Mouse (Mus musculus) lung, postnatal 25 days (tissue): ENCODE results near the gene Atox1.
A peak's percentile ranks its signal among the peaks of the same experiment; 100 is the strongest.
"Not testable (repeated sequence)": the region's sequence is repeated elsewhere in the genome, so short reads cannot be mapped to it uniquely, and the experiment has no call there.

Source experiments
- DNase-seq: peaks from one replicate; pipeline ENCODE4 v3.0.0; 2022; ENCODE audit warnings: low spot score

Gene Atox1

DNA sequence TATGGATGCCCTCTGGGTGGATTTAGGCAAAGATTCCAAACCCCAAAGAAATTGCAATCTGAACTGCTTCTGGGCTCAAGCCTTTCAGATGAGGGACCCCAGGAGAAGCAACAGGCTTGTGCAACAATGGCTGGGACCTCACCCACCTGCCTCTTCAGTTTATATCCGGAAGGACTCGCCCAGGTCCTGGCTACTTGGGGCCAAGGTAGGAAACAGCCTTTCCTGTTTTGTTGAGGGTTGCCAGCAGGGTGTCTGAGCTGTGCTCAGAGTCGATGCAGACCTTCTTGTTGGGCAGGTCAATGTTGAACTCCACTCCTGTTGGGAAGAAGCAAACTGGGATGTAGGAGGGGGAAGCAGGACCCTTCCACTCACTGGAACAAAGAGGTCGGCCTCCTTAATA lies 10.7 kb downstream of the Atox1 start:
- no peak for DNase-seq

DNA sequence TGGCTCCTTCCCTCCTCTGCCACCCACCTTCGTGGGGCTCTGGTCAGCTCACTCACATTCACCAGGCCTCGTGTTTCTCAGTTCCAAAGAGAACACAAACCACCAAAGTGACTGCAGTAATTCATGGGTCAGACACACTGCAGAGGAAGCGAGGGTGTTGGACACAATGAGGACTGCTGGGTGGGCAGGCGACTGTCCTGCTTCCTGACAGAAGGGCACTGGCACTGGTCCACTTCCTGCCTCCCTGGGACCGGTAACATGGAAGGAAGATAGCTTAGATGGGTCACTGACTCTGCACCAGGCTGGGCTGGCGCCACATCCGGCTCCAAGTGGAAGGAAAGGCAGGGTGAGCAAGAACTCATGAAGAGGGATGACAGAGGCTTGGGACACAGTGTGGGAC lies 11.5 kb downstream of the Atox1 start:
- DNase-seq: peak; percentile 46

DNA sequence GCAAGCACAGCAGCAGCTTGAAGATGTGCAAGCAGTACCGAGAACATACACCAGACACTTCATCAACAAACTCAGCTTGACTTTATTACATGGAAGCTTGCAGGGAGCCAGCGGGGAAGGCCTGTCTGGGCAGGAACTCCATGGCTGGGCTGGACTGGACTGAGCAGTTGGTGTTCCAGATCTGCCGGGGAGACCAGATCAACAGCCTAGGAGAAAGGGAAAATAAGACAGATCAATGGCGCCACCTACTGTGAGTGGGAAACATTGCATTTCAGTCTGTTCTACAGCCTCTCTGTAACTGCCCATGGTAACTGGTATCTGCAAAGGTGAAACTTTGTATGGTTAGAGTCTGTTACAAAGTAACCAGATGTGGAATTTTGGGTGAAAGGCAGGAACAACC lies 14.5 kb downstream of the Atox1 start:
- DNase-seq: peak; percentile 89

DNA sequence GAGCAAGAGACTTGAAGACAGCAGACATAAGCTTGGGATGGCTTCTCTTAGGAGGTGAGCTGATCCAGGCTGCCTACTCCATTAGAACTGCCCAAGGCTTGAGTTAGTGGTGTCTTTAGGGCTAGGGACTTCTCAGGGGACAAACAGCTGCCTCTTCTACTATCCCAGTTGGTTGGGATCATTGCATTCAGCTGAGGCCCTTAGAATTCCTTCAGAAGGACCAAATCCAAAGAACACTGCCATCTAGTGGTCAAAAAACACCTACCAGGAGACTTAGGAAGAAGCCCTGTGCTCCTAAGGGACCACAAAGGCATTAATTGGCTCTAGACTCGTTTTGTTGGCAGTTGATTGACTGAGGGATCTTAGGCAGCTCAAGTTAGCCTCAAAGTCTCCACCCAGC lies 16.3 kb downstream of the Atox1 start:
- DNase-seq: peak; percentile 81

DNA sequence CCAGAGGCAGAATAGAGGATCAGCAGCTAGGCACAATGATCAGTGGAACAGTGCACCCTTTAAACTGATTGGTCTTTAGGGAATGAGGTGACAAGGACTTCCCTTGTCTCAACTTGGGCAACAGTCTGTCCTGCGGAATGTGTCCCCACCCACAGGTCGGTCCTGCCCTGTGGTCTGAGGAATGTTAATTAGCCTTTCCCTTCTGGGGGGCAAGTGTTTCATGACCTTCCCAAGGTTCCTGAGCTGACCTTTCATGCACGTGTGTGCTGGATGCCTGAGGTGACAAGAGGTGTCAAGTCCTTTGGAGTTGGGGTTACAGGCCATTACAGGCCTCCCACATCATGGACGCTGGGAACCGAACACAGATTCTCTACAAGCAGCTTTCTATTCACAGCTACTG lies 21.3 kb downstream of the Atox1 start:
- no peak for DNase-seq

DNA sequence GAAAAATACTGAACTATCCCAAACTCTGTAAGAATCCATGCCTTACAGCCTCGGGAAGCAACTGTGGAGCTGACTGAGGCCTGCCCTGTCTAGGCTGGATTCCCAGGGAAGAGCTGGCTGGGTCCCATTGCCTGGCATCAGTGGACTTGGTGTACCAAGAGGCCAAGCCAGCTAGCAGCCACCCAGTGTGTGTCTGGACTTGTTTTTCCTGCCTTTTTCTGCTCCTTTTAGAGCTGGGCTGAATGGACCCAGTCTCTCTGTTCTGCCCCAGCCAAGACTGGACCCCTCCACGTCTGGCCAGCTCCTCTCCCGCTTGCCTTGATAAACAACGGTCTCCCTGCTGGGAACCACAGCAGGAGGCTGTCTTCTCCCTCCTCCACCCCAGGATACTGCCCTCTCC lies 23.0 kb downstream of the Atox1 start:
- no peak for DNase-seq

DNA sequence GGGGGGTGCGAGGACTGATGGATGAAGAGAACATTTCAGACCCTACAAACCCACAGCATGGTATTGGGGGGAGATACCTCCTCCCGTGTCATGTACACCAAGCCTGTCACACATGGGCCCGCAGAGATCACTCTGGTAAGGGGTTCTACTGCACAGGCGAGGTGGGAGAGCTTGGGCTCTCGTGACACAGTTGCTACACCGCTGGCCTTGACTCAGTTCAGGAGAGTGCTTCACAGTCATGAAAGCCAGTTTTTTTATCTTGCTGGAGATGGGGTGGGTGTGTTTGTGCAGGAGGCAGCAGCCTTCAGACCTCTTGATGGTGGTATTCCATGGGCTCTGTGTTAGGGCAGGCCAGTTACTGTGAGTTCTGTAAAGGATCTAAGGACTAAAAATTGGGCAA lies 24.9 kb downstream of the Atox1 start:
- no peak for DNase-seq

DNA sequence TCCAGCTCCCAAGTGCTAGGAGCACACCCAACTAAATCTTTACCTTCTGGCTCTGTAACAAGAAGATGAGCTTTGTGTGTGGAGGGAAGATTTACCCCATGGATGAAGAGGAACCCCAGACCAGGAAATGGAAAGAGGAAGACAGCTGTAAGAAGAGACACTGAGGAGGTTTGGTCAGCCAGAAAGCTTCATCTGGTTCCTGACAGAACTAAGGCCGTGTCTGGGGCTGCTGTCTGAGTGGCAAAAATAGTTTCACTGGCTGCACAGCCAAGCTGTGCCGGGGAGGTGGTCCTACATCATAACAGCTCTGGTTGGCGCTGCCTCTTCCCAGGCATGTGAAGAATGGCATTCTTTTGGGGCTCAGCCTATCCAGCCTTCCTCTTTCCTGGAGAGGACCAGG lies 28.1 kb downstream of the Atox1 start:
- no peak for DNase-seq

DNA sequence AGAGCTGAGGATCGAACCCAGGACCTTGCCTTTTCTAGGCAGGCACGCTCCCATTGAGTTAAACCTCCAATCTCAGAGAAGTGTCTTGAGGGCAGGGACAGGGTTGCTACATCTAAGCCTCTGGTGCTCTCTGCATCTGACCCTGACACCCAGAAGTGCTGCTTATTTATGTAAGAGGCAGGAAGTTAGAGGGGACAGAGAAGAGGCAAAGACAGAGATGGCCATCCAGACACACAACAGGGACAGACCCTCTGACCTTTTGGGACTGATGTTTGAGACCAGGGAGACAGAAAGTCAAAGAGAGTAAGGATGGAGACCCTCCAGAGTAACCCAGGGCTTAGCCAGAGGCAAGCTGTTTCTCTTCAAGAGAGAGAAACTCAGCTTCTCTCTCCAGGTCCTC lies 31.1 kb downstream of the Atox1 start:
- no peak for DNase-seq

DNA sequence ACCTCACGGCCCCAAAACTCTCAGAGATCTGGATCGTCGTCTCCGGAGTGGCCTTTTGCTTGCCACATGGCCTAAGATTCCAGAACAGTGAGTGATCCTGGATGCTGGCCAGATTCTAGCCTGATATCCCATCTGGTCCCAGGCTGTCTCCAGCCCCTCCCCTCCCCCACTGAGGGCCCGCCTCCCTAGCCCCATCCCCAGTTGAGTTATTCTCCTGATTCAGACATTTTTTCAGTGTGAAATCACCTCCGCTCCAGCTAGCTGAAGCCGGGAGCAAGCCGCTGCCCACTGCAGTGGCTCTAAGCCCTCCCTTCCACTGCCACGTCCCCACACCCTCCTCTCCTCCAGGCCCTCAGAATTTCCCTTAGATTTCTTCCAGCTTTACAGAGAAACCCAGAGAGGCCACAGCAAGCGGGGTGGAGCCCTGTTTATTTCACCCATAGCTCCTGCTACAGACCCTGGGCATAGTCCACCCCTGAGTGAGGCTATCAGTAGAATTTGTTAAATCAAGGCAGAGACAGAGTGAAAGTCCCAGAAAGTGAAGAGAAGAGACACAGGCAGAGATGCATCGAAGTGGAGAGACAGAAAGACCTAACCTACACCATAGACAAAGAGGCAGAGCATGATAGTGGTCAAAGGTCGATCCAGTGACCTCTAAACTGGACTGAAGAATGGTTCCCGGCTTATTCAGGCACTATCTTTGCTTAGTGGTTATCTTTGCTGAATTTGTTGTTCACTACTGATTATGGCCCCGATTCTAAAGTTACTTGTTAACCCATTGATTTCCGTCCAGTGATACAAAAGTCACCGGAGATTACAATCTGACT lies 32.6 kb downstream of the Atox1 start:
- DNase-seq: peak; percentile 81

DNA sequence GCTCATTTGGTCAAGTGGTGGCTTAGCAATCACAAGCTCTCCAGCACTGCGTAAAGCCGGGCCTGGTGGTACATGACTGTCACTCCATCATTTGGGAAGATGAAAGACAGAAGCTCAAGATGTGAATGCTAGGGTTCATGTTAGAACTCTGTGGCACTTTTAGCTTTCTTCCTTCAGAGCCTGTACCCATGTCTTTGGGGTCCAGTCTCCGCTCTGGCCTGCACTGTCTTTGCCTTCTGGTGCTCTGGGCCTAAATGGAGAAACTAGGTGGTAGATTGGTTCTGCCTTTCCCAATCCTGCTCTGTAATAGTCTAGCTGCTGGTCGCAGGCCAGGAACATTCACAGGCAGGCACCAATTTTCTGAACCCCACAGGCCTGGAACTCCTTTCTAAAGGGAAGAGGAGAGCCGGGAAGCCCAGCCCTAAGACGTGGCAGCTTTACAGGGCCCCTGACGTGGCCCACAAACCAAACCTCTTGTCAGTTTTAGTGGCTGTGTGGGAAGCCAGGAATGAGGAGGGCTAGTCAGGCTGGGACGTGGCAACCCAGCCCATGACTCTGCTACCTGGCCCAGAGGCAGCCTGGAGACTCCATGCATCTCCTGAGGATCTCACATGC lies 36.2 kb downstream of the Atox1 start:
- no peak for DNase-seq

DNA sequence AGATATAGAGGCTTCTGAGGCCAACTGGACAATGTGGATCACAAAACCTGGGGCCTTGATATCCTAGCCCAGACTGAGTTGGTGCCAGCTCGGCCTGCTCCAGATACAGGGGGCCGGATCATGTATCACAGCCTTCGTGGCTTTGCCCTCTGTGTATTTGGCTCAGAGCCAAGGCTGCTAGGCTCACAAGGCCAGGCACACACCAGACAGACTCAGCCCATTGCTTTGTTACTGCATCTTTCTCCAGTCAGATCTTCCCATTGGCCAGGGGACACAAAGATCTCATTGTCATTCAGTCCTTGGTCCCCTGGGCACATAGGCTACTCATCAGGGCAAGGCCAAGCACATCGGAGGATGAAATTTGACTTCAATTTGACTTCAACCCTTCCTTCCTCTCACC lies 37.3 kb downstream of the Atox1 start:
- no peak for DNase-seq

DNA sequence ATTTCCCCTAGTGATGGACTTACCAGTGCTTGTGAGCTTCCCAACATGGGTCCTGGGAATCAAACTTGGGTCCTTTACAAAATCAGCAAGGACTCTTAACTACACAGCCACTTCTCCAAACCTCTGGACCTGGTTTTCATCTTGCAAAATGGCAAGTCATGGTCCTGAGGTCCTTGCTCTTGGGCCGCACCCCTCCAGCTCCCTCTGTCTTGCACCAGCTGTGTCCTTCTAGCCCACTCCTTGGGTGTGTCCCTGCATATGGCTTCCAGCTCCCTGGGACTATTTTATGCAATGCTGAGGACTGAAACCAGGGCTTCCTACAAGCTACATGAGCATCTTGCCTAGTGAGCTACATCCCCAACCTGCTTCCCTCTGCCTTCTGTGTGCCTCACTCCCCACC lies 38.1 kb downstream of the Atox1 start, which contains the start of gene Sparc:
Gene Sparc (minus strand): TSS at position 206 of the 400 bp plus-strand sequence.
- DNase-seq: no peak

DNA sequence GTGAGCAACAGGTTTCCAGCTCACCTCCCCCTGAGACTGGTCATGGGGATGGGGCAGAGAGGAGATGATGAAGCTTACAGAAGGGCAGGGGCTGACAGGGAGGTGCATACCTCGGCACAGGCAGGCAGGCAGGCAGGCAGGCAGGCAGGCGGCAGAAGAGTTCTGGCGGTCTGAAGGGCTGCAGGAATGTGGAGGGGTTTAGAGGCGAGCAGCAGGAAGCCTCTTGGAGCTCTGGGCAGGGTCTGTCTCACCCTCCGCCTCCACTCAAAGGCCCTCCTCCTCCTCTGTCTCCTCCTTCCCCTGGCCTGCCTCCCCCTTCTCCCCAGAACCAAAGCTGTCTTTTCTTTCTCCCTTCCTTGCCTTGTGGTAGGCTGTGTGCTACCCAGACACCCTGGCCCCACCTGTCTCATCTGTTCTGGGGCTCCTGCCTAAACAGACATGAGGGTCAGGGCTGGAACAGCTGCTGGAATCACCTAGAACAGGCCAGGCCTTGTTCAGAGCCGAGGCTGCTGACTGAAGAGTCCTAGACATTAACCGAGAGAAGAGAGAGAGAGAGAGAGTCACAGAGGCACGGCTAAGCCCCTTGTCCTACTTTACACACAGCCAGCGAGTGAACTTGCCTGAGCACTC lies 41.2 kb downstream of the Atox1 start:
- peak; percentile 80 for DNase-seq

DNA sequence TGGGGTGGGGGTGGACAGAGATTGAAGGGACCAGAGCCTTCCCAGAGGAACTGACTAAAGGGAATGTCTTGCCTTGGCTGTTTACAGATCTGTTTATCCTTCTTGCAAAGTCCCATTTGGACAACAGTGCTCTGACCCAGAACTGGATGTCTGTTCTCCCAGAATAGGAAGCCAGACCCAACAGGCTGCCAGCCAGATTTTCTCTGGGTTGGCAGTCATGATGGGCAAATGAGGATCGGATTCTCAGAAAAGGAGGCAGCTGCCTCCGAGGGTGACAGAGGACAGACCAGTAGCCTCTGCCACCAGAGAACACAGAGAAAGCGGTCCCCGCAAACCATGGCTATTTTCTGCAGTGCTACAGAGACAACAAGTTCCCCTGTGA lies 41.8 kb downstream of the Atox1 start:
- DNase-seq: no peak

DNA sequence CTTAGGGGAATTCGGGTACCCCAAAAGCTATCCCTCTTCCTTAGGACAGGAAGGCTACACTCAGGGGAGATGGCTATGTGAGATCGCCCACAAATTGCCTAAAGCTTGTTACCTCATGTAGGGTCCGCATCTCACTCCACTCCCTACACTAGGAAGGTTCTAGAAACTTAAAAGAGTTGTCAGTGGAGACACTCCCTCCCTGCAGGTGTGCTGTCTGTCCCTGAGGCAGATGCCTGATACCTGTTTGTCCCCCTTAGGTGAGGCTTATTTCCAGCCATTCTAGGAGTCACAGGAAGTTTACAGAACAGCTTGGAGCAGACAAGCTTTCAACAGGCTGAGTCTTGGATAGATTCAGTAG lies 42.4 kb downstream of the Atox1 start:
- no peak for DNase-seq

DNA sequence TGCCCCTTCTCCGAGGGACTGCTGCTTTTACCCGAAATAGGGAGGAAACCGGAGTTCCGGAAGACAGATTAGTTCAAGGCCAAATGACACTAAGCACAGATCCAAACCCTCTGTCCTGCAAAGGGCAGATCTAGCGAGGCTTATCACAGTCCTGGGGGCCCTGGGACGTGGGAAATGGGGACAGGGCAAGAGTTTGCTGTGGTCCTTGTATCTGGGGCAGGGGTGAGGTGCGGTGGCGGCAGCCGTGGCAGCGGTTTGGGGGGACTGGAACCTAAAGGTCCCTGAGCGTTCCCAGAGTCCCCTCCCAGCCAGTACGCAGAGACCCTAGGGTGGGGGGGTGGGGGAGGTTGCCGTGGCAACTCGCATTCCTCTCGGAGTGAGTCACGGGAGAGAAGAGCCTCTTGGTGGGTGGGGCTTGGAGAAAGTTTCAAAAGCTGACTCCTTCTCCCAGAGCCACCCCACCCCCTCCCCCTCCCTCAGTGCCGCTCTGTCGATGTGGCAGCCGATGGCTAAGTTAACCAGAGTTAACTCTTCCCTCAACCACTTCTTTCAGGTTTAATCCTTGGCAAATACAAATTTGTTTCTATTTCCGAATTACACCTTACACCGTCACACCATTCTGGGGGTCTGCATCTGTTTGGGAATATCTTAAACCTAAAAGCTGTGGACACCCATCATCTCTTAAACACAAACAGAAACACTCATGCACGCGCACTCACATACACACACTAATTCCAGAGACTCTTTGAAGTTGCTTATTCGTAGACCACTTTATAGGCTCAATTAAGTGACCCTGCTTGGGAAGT lies 42.9 kb downstream of the Atox1 start:
- DNase-seq: peak; percentile 77

DNA sequence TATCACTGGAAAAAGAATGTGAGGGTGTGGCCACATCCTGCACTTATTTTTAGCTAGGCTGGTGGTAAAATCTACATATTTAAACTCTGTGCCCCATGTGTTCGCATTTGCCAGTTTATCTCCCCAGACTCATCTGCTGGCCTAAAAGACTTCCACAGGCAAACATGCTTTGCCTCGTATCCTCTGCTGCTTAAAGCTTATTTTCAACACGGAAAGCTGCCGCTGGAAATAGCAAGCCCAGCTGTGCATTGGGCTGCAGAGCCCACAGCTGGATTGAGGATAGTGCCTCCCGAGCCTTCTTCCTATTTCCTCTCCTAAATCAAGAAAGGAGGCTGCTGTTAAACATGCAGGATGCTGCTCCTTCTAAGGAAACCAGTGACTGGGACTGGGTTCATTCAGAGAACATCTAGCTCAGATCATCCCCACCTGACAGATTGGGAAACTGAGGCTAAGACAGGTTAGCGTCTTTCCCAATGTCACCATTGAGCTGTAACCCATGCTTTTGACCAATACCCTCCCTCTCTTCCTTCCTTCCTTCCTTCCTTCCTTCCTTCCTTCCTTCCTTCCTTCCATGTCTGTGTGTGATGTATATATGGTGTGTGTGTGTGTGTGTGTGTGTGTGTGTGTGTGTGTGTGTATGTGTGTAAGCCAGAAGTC lies 44.3 kb downstream of the Atox1 start:
- no peak for DNase-seq

DNA sequence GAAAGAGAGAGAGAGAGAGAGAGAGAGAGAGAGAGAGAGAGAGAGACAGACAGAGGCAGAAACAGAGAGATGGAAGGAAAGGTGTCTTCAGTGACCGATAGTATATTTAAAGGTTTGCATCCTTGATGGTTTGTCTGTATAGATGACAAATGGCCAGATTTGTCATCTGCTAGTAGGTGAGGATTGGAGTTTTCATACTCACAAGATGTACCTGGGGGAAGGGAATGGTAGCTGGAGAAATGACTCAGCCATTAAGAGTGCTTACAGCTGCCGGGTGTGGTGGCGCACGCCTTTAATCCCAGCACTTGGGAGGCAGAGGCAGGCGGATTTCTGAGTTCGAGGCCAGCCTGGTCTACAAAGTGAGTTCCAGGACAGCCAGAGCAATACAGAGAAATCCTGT lies 45.3 kb downstream of the Atox1 start:
- DNase-seq: not testable (repeated sequence)

DNA sequence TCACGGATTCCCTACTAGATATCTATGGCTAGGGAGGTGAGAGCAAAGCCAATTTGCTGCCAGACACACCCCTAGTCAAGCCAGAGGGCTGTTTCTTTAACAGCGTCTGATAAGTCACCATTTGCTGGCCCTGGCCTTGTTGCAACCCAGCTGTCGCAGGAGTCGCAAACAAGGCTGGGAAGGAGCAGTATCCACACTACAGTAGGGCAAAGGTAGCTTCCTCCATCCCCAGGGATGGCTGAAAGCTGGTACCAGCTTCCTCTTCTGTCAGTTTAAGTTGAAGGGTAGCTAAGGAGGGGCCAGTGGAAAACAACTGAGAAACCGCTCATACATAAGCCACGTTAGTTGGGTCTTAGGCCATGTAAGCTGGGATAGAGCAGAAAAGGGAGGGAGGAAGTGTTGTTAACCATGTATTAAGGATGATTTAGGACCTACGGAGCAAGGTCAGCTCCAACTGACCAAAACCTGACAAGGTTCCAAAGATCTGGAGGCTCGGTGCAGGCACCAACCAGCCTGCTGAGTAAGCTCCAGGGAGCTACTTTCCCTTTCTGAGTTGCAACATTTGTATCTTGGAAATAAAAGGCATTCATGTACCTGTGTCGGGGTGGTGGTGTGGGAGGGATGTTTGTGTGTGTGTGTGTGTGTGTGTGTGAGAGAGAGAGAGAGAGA lies 45.9 kb downstream of the Atox1 start:
- DNase-seq: no peak

DNA sequence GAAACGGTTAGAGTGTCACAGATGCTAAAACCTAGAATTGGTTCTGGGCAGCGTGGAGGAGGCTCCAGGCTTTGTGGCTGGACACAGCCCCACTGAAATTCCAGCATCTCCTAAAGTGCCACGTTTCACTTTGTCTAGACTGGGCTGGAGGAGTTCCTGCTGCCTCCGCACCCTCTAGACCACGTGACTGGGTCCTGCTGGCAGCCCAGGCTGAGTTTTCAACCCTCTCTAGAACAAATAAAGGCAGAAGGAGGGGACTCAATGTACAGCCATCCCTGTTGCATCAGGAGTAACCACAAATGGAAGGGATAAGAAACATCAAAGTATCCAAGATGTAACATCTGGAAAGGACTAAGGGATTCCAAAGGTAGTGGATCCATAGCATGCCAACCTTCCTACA lies 46.7 kb downstream of the Atox1 start:
- peak; percentile 82 for DNase-seq

DNA sequence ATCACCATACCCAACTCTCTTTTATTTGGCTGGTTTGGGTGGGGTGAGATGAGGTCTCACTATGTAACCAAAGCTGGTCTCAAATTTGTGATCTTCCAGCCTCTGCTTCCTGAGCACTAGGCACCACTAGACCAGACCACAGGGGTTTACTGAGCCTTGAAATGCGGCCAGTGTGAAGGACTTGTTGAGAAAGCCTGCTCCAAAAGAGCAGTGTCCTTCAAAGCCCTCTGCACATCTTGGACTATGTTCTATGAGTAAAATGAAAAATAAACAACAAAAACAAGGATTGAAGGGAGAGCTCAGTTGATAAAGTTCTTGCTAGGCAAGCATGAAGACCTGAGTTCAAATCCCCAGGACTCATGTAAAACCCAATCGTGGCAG lies 47.6 kb downstream of the Atox1 start:
- no peak for DNase-seq
